Mouse (Mus musculus) adrenal gland, adult (tissue): Measurements from ENCODE around the gene Itgb8.
A peak's percentile ranks its signal among the peaks of the same experiment; 100 is the strongest.

Source experiments
- DNase-seq, 2 experiments: peaks; one replicate each; pipeline ENCODE4 v3.0.0; 2022 to 2023; ENCODE audit warnings: low spot score in 1 of 2; ENCODE audit not compliant: inconsistent age in 2 of 2

The Itgb8 gene

GRCm38 (mm10) chr12:119238696-119239415, at the start of gene Itgb8:
Gene Itgb8 (minus strand): TSS chr12:119238802.
- DNase-seq, result peak; percentile 71 to 89

- DNase-seq, result no peak
Observed at GRCm38 (mm10) chr12:119276282-119276681, 37.7 kb upstream of the Itgb8 start.

GRCm38 (mm10) chr12:119273605-119274004, 35.0 kb upstream of the Itgb8 start:
- no peak for DNase-seq

GRCm38 (mm10) chr12:119271964-119272363, 33.4 kb upstream of the Itgb8 start:
- DNase-seq, result no peak

GRCm38 (mm10) chr12:119270036-119270435, 31.4 kb upstream of the Itgb8 start:
- DNase-seq, result no peak

- no peak for DNase-seq
Observed at GRCm38 (mm10) chr12:119268723-119269122, 30.1 kb upstream of the Itgb8 start.

GRCm38 (mm10) chr12:119264506-119264905, 25.9 kb upstream of the Itgb8 start:
- no peak for DNase-seq

- no peak for DNase-seq
Observed at GRCm38 (mm10) chr12:119248581-119248980, 10.0 kb upstream of the Itgb8 start.

GRCm38 (mm10) chr12:119241071-119241470, 2.5 kb upstream of the Itgb8 start:
- no peak for DNase-seq

- DNase-seq, result peak in 1 of 2 experiments; percentile 55
Observed at GRCm38 (mm10) chr12:119237921-119238695, 494 bp downstream of the Itgb8 start.

- DNase-seq, result peak in 1 of 2 experiments; percentile 27
Observed at GRCm38 (mm10) chr12:119237241-119237920, 1.2 kb downstream of the Itgb8 start.

- DNase-seq, result no peak
Observed at GRCm38 (mm10) chr12:119231831-119232230, 6.8 kb downstream of the Itgb8 start.

GRCm38 (mm10) chr12:119230444-119230843, 8.2 kb downstream of the Itgb8 start:
- DNase-seq, result peak; percentile 22 to 83

- DNase-seq, result peak in 1 of 2 experiments; percentile 76
Observed at GRCm38 (mm10) chr12:119229601-119230000, 9.0 kb downstream of the Itgb8 start.

- DNase-seq, result no peak
Observed at GRCm38 (mm10) chr12:119227898-119228297, 10.7 kb downstream of the Itgb8 start.

GRCm38 (mm10) chr12:119224699-119225098, 13.9 kb downstream of the Itgb8 start:
- no peak for DNase-seq

GRCm38 (mm10) chr12:119219409-119219808, 19.2 kb downstream of the Itgb8 start:
- no peak for DNase-seq

GRCm38 (mm10) chr12:119217700-119218265, 20.8 kb downstream of the Itgb8 start:
- no peak for DNase-seq

GRCm38 (mm10) chr12:119215225-119215624, 23.4 kb downstream of the Itgb8 start:
- peak in 1 of 2 experiments; percentile 65 for DNase-seq

- no peak for DNase-seq
Observed at GRCm38 (mm10) chr12:119211533-119211932, 27.1 kb downstream of the Itgb8 start.

- DNase-seq, result no peak
Observed at GRCm38 (mm10) chr12:119210590-119210989, 28.0 kb downstream of the Itgb8 start.
